ENCODE assay signal across 30 mouse cellular contexts in genomic region chr8:127207455-127207854, GRCm38 (mm10).
DNase-seq lines count a peak whose midpoint lies in the region; ATAC-seq lines count a peak whose summit lies in the region.
"Had no signal": no experiment of that assay in that cellular context is flagged by ENCODE, and none has a peak within 500 bp of the region (broad histone marks: within the 10 kb centered on the region; RNA-seq: fewer than 3 reads in every experiment).

No protein-coding gene starts in this region.

- no peak overlapping the region for H3K9ac ChIP-seq in hindbrain, embryonic 12.5 days
- H3K9ac ChIP-seq: embryonic facial prominence, embryonic 13.5 days; heart, embryonic 12.5 days; limb, embryonic 13.5 days; lung, embryonic 15.5 days; midbrain, embryonic 12.5 days had no signal

- peak; percentile 54 for ATAC-seq in hindbrain, embryonic 12.5 days (ENCODE audit: low FRiP score)
- ATAC-seq: activated CD4-positive, CD25-positive, alpha-beta regulatory T cell, adult 4 months; inflammation-experienced regulatory T-cells, adult 6 months had no signal

- peak; percentile 36 for DNase-seq in embryo, embryonic 10 days (ENCODE audit: low spot score)
- DNase-seq in embryo, embryonic 9.5 days (ENCODE audit: extremely low spot score), result no peak
- DNase-seq in hindbrain, embryonic 10.5 days (ENCODE audit: low spot score), result no peak
- peak; percentile 22 for DNase-seq in left cerebral cortex, adult 11 months (ENCODE audit: low spot score)
- DNase-seq in left cerebral cortex, postnatal 25 days (ENCODE audit: low spot score in 2 of 2), result no peak
- DNase-seq in mesoderm, embryonic 11.5 days (ENCODE audit: low read depth, low spot score), result peak; percentile 53
- DNase-seq in embryo, embryonic 11 days, result no peak
- DNase-seq: adrenal gland, adult 2 months; adrenal gland, postnatal 36 days; cerebellum, adult 8-10 months; cerebellum, postnatal 25 days; gastrocnemius, postnatal 14 days; heart, adult 18-20 months; heart, postnatal 4 days; kidney, adult 11 months; kidney, postnatal 14 days; lung, postnatal 36 days; right cerebral cortex, postnatal 14 days had no signal

- peak overlapping the region; percentile 44; the same call in 1 of the 2 replicates for H3K27ac ChIP-seq in hindbrain, embryonic 12.5 days
- H3K27ac ChIP-seq in hindbrain, embryonic 10.5 days, result no peak overlapping the region
- H3K27ac ChIP-seq: embryonic facial prominence, embryonic 13.5 days; forebrain, embryonic 10.5 days; left cerebral cortex, adult 2 months; limb, embryonic 13.5 days; lung, embryonic 15.5 days; midbrain, embryonic 12.5 days had no signal

- no peaks in the 10 kb centered on the region for H3K9me3 ChIP-seq in hindbrain, embryonic 12.5 days (replicated peaks)
- no peaks in the 10 kb centered on the region for H3K9me3 ChIP-seq in hindbrain, embryonic 10.5 days
- H3K9me3 ChIP-seq: embryonic facial prominence, embryonic 13.5 days; forebrain, embryonic 10.5 days; heart, embryonic 12.5 days; limb, embryonic 13.5 days; lung, embryonic 15.5 days; midbrain, embryonic 12.5 days had no signal

- intact Hi-C loops in left cerebral cortex, postnatal 25 days (cut with DNase I), result no loop called here

- no peak overlapping the region for H3K4me3 ChIP-seq in hindbrain, embryonic 12.5 days
- H3K4me3 ChIP-seq in hindbrain, embryonic 10.5 days, result no peak overlapping the region
- H3K4me3 ChIP-seq: embryonic facial prominence, embryonic 13.5 days; forebrain, embryonic 10.5 days; heart, embryonic 12.5 days; left cerebral cortex, adult 2 months; limb, embryonic 13.5 days; lung, embryonic 15.5 days; midbrain, embryonic 12.5 days had no signal

- H3K27me3 ChIP-seq in hindbrain, embryonic 12.5 days, result no peaks in the 10 kb centered on the region
- no peaks in the 10 kb centered on the region for H3K27me3 ChIP-seq in hindbrain, embryonic 10.5 days (ENCODE audit: insufficient read depth, poor library complexity, severe bottlenecking)
- H3K27me3 ChIP-seq: CH12.LX; embryonic facial prominence, embryonic 13.5 days; heart, embryonic 12.5 days; limb, embryonic 13.5 days; lung, embryonic 15.5 days; midbrain, embryonic 12.5 days had no signal

- 25% methylated on average over 4 of the region's 4 CpGs for WGBS in hindbrain, embryonic 12.5 days
- 45% methylated on average over 4 of the region's 4 CpGs for WGBS in hindbrain, embryonic 10.5 days

- H3K4me2 ChIP-seq in hindbrain, embryonic 12.5 days (replicated peaks), result no peak overlapping the region
- H3K4me2 ChIP-seq: embryonic facial prominence, embryonic 13.5 days; heart, embryonic 12.5 days; limb, embryonic 13.5 days; liver, embryonic 11.5 days; lung, embryonic 15.5 days; midbrain, embryonic 12.5 days had no signal

- H3K36me3 ChIP-seq in hindbrain, embryonic 12.5 days, result no peaks in the 10 kb centered on the region
- H3K36me3 ChIP-seq in hindbrain, embryonic 10.5 days, result no peaks in the 10 kb centered on the region
- H3K36me3 ChIP-seq: embryonic facial prominence, embryonic 13.5 days; forebrain, embryonic 10.5 days; heart, embryonic 12.5 days; limb, embryonic 13.5 days; lung, embryonic 15.5 days; midbrain, embryonic 12.5 days had no signal

- H3K4me1 ChIP-seq in hindbrain, embryonic 12.5 days, result peaks cover 14% of the 10 kb centered on the region
- peaks cover 12% of the 10 kb centered on the region for H3K4me1 ChIP-seq in hindbrain, embryonic 10.5 days (replicated peaks)
- H3K4me1 ChIP-seq: lung, embryonic 15.5 days had no signal

Comparison
In these comparisons a context has a peak if more than half of its experiments do, and no peak if none do; other contexts are left out.
1. DNase-seq: peak in embryo, embryonic 10 days (single experiment), left cerebral cortex, adult 11 months (single experiment) and mesoderm, embryonic 11.5 days (single experiment); none in embryo, embryonic 9.5 days (single experiment), hindbrain, embryonic 10.5 days (single experiment), left cerebral cortex, postnatal 25 days (0 of 2) and embryo, embryonic 11 days (single experiment).